Mouse (Mus musculus): ENCODE data around the gene Fgfr2.

GRCm38 (mm10) chr7:133132702-133133101 is 9.6 kb upstream of the Fgfr2 start:
- TF ChIP-seq CTCF (conservative IDR thresholded peaks at IDR 0.05; ENCODE audit: low read length): no peak
- no peak for TF ChIP-seq NANOG (IDR thresholded peaks at IDR 0.05; ENCODE audit: borderline replicate concordance, low read length)
- no peak for TF ChIP-seq POU5F1 (IDR thresholded peaks at IDR 0.05; ENCODE audit: borderline replicate concordance, low read length)

Measured in E14TG2a.4 (cell line).